Mouse (Mus musculus): ENCODE results near the gene Trem1.

DNA sequence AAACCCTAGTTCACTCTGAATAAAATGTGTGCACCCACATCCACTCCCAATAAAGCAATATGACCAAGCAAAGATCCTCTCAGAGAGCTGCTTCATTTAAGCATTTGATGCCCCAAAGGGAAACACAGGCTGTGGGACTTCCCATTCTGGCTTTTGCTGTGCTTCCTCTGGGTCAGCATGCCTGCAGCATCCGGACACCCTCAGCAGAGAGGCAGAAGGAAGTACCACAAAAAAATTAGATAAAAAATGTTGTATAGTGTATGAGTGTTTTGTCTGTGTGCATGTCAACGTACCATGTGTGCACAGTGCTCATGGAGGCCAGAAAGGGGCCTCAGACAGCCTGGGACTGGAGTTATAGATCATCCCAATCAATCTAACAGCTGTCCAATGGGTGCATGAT is 29.3 kb downstream of the Trem1 start:
- TF ChIP-seq CTCF (conservative IDR thresholded peaks at IDR 0.05; ENCODE audit: low read length) (no peak), NANOG (IDR thresholded peaks at IDR 0.05; ENCODE audit: borderline replicate concordance, low read length) (no peak)
